28 mouse cellular contexts compared by ENCODE assay signal in genomic region chr7:49410188-49410587, GRCm38 (mm10).
A peak's percentile ranks its signal among the peaks of the same experiment; 100 is the strongest.
DNase-seq lines count a peak whose midpoint lies in the region; ATAC-seq and TF ChIP-seq lines count a peak whose summit lies in the region.
"Had no signal": no experiment of that assay in that cellular context is flagged by ENCODE, and none has a peak within 500 bp of the region (broad histone marks: within the 10 kb centered on the region; RNA-seq: fewer than 3 reads in every experiment).

No protein-coding gene starts in this region.

- WGBS in kidney, embryonic 14.5 days: 80% methylated on average over 5 of the region's 5 CpGs
- WGBS in kidney, embryonic 15.5 days: 76% methylated on average over 5 of the region's 5 CpGs

- no peaks in the 10 kb centered on the region for H3K36me3 ChIP-seq in kidney, embryonic 14.5 days (ENCODE audit: control insufficient read depth, insufficient read depth, low read length)
- H3K36me3 ChIP-seq in kidney, embryonic 15.5 days: no peaks in the 10 kb centered on the region; the same call in 1 of the 2 replicates
- H3K36me3 ChIP-seq: embryonic facial prominence, embryonic 10.5 days; embryonic facial prominence, embryonic 13.5 days; forebrain, embryonic 12.5 days; forebrain, embryonic 15.5 days; G1E; hindbrain, embryonic 15.5 days had no signal

- peak; percentile 53 to 56 for DNase-seq in cerebellum, postnatal 14 days
- DNase-seq in left cerebral cortex, adult 2 months (ENCODE audit: extremely low spot score in 1 of 2, low spot score in 2 of 2): no peak
- no peak for DNase-seq in left cerebral cortex, postnatal 36 days (ENCODE audit: low spot score in 2 of 2)
- peak; percentile 67 for DNase-seq in right cerebral cortex, adult 18-20 months
- no peak for DNase-seq in right cerebral cortex, postnatal 25 days
- DNase-seq: adrenal gland, postnatal 10 days; adrenal gland, postnatal 36 days; B cell, adult 2 months; cerebellum, adult 11-12 months; cerebellum, adult 8-10 months; embryo, embryonic 11 days; gastrocnemius, adult 2 months; gastrocnemius, postnatal 14 days; heart, adult 18-20 months; heart, postnatal 14 days; heart, postnatal 4 days had no signal

- no peaks in the 10 kb centered on the region for H3K27me3 ChIP-seq in kidney, embryonic 14.5 days (ENCODE audit: control insufficient read depth, insufficient read depth, low read length)
- no peaks in the 10 kb centered on the region for H3K27me3 ChIP-seq in kidney, embryonic 15.5 days
- H3K27me3 ChIP-seq: forebrain, embryonic 15.5 days; heart, embryonic 12.5 days; hindbrain, embryonic 15.5 days; Patski had no signal

- no peak overlapping the region for H3K27ac ChIP-seq in kidney, embryonic 14.5 days (ENCODE audit: low read depth, low read length)
- H3K27ac ChIP-seq in kidney, embryonic 15.5 days: no peak overlapping the region
- H3K27ac ChIP-seq in left cerebral cortex, adult 2 months: 0 out of 2 replicates have a peak overlapping the region, but pooled peaks have one; percentile 1
- H3K27ac ChIP-seq: embryonic facial prominence, embryonic 10.5 days; embryonic facial prominence, embryonic 13.5 days; forebrain, embryonic 12.5 days; forebrain, embryonic 15.5 days; gastrocnemius, adult 2 months had no signal

- no peak for TF ChIP-seq CTCF in left cerebral cortex, adult 2 months (IDR thresholded peaks at IDR 0.05)

- intact Hi-C loops in left cerebral cortex, adult 2 months (cut with DNase I): no loop called here
- intact Hi-C loops in left cerebral cortex, postnatal 36 days (cut with DNase I): no loop called here

- H3K4me2 ChIP-seq in kidney, embryonic 14.5 days (replicated peaks; ENCODE audit: low read depth, low read length): no peak overlapping the region
- no peak overlapping the region for H3K4me2 ChIP-seq in kidney, embryonic 15.5 days
- H3K4me2 ChIP-seq: embryonic facial prominence, embryonic 13.5 days; forebrain, embryonic 12.5 days; forebrain, embryonic 15.5 days; heart, embryonic 12.5 days; hindbrain, embryonic 15.5 days had no signal

- H3K4me1 ChIP-seq in kidney, embryonic 14.5 days (ENCODE audit: control insufficient read depth, insufficient read depth, low read length): 0 out of 2 replicates have a peak, but pooled peaks cover 3% of the 10 kb centered on the region
- peaks cover 16% of the 10 kb centered on the region for H3K4me1 ChIP-seq in kidney, embryonic 15.5 days

- H3K9ac ChIP-seq in kidney, embryonic 14.5 days (ENCODE audit: low read depth, low read length): no peak overlapping the region
- H3K9ac ChIP-seq in kidney, embryonic 15.5 days: no peak overlapping the region
- H3K9ac ChIP-seq: forebrain, embryonic 12.5 days; forebrain, embryonic 15.5 days; heart, embryonic 12.5 days had no signal

- H3K4me3 ChIP-seq in kidney, embryonic 14.5 days (ENCODE audit: low read length): no peak overlapping the region
- H3K4me3 ChIP-seq in kidney, embryonic 15.5 days (replicated peaks): no peak overlapping the region
- no peak overlapping the region for H3K4me3 ChIP-seq in left cerebral cortex, adult 2 months
- H3K4me3 ChIP-seq: embryonic facial prominence, embryonic 10.5 days; embryonic facial prominence, embryonic 13.5 days; erythroblast, embryonic 14.5 days; forebrain, embryonic 12.5 days; forebrain, embryonic 15.5 days; gastrocnemius, adult 2 months; heart, embryonic 12.5 days; hindbrain, embryonic 15.5 days had no signal

- no peaks in the 10 kb centered on the region for H3K9me3 ChIP-seq in kidney, embryonic 14.5 days (ENCODE audit: control insufficient read depth, low read length)
- H3K9me3 ChIP-seq in kidney, embryonic 15.5 days (replicated peaks): no peaks in the 10 kb centered on the region
- H3K9me3 ChIP-seq: embryonic facial prominence, embryonic 13.5 days; forebrain, embryonic 12.5 days; forebrain, embryonic 15.5 days; hindbrain, embryonic 15.5 days had no signal

- ATAC-seq in cerebellum, adult (ENCODE audit: insufficient number of reproducible peaks, low FRiP score, low TSS enrichment): no peak
- 0 out of 2 replicates have a peak, but pooled peaks have one; percentile 26 for ATAC-seq in kidney, embryonic 14.5 days (ENCODE audit: low FRiP score, low TSS enrichment)
- no peak for ATAC-seq in kidney, embryonic 15.5 days (replicated peaks; ENCODE audit: low FRiP score)
- ATAC-seq: forebrain, embryonic 15.5 days; Patski had no signal

Comparison
In these comparisons a context has a peak if more than half of its experiments do, and no peak if none do; other contexts are left out.
1. DNase-seq: peak in cerebellum, postnatal 14 days (2 of 2) and right cerebral cortex, adult 18-20 months (single experiment); none in left cerebral cortex, adult 2 months (0 of 2), left cerebral cortex, postnatal 36 days (0 of 2) and right cerebral cortex, postnatal 25 days (single experiment).